Mouse (Mus musculus) CD4-positive helper T cell, adult 2 months (primary cell): Measurements from ENCODE around the gene Ssr1.

Source experiments
- DNase-seq: peaks from one replicate; pipeline ENCODE4 v3.0.0-alpha.2; 2012; ENCODE audit warnings: low read depth, missing footprints, low spot score

Gene Ssr1

DNA sequence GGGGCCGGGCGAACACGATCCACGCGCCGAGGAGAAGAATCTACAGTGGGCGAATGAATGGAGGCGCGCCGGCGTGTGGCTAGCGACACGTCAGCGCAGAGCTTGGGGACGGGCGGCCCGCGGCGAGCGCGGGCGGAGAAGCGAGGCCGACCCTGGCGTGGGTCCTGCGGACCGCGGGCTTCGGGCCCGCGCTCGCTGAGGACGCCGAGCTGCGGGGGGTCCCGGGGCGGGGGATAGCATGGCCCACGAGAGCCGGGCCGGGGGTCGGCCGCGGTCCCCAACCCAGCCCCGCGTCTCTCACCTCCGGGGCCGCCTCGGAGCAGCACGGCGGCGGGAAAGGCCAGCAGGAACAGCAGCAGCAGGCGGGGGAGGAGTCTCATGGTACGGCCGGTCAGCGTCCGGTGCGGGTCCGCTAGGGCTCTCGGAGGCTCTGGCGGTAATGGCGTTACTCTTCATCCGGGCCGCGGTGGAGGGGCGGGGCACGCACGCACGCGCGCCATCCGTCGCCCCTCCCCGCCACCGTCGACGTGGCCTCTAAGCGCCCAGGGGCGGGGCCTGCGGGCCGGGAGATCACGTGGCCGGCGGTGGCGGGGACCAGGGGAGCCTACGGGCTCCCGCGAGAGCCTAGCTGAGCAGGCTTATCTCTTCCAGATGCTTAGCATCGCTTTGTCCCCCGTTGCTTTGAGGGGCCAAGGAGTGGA, at the start of gene Ssr1:
Gene Ssr1 (minus strand): TSS at position 514 of the 701 bp plus-strand sequence.
- peak; percentile 95 for DNase-seq

DNA sequence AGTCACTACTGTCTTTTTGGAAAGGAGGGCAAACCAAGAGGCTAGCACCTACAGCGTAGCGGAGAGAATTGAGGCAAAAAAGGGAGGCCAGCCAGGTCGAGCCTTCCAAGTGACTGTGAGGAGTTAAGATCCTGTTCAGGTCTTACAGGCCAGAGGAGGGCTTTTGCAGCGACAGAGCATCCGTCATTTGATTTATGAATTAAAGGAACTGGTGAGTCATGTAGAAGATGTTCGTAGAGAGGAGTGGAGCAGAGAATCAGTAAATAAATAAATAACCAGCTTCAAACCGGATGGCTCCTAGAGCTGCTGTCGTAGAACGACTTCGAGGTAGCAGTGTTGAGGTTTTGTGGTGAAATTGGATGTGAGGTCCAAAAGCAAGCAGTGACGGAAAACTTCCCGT, 43.8 kb upstream of the Ssr1 start:
- DNase-seq: peak; percentile 81

GRCm38 (mm10) chr13:38037044-38037687, 43.1 kb upstream of the Ssr1 start, which contains the start of gene Cage1:
TSS of gene Cage1 (minus strand) at chr13:38037069.
- DNase-seq: peak; percentile 97

DNA sequence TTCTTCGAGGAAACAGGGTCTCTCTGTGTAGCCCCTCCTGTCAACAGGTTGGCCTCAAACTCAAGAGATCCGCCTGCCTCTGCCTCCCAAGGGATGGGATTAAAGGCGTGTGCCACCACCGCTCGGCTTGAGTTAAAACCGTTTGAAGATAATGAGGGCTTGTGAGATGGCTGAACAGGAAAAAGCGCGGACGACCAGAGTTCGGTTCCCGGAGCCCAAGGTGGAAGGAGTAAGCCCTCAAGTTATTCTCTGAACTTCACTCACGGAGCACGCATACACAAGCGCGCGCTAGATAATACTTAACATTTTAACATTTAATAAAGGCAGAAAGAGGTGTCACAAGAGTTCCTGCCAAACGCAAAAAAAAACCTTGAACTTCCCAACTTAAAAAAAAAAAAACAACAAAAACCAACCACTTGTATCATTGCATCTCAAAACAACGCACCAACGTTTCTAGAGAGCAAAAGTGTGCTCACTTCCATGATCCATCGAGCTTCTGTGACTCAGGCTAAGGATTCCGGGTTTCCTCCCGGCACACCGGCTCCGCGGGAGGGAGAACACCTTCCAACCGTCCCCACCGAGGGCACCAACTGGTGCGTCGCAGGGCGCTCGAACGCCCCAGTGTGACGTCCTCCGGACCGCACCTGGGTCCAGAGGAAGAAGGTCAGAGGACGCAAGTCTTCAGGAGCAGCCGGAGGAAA, 42.5 kb upstream of the Ssr1 start, which contains the start of gene Riok1:
Gene Riok1 (plus strand): TSS at position 653 of the 701 bp plus-strand sequence.
- no peak for DNase-seq

DNA sequence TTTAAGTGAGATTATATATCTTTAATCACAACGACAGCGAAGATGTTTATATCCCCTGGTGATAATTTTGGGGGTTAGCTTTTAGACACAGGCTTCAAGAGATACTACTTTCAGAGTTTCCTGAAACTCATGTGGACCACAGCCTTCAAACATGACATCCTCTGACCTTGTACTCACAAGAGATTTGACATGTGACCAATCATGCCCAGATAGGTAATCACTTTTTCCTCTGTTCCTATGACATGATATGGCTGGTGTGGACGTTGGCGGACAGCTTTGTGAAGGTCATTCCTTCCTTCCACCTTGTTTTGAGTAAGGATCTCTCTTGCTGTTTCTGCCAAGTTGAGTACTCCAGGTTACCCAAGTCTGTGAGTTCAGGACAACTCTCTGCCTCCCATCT, 34.4 kb upstream of the Ssr1 start:
- DNase-seq: no peak

GRCm38 (mm10) chr13:38027618-38028248, 33.7 kb upstream of the Ssr1 start:
- DNase-seq: no peak

DNA sequence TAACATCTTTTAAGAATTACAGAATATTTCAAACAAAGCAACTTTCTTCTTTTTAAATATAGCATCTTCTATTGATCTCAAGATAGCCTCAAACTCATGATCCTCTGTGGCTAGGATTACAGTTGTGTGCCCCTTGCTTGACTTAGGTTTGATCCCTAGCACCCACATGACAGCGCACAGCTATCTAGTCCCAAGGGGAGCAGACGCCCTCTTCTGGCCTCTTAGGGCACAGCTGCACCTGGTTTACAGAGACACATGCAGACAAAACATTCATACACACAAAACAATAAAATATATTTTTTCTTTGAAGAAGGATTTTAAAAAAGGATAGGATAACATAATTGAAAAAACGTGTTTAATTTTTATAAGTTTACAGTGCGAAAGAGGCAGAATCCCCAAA, 31.9 kb upstream of the Ssr1 start:
- DNase-seq: no peak

DNA sequence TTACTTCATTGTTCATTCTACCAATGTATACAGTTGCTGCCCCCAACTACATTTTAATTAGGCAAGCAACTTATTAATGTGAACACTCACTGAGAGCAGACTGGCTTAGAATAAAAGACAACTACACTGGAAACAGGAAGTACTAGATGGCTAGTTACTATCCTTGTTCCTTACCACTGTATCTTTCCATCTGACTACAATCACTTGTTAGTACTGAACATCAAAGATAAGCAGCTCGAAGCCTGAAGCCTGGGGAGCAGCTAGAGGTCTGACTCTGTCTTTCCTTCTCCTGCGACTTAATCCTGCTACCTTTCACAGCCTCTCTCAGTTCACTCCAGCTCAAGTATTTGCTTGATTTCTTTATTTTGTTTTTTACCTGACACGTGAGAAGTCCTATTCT, 24.8 kb upstream of the Ssr1 start:
- no peak for DNase-seq

DNA sequence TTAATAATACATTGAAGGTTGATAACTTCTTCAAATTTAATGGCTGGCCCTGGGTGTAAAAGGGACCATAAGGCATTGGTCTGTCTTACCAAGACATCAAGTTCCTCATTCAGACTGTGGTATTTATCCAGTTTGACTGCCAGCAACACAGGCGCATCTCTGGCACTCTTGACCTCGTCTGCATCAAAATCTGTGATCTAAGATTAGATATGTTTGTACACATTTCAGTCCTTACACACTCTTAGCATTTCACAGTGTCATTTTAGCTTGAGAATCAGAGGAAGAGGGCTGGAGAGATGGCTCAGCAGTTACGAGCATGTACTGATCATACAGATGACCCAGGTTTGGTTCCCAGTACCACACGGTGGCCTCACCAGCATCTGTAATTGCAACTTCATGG, 21.6 kb upstream of the Ssr1 start:
- DNase-seq: no peak

- DNase-seq: no peak
Observed at GRCm38 (mm10) chr13:38012436-38012835, 18.4 kb upstream of the Ssr1 start.

- peak; percentile 53 for DNase-seq
Observed at GRCm38 (mm10) chr13:38010444-38010910, 16.5 kb upstream of the Ssr1 start.

- no peak for DNase-seq
Observed at GRCm38 (mm10) chr13:38009721-38010408, 15.8 kb upstream of the Ssr1 start.

- DNase-seq: no peak
Observed at GRCm38 (mm10) chr13:38007972-38008371, 14.0 kb upstream of the Ssr1 start.

- DNase-seq: no peak
Observed at GRCm38 (mm10) chr13:38002461-38002860, 8.4 kb upstream of the Ssr1 start.

GRCm38 (mm10) chr13:37999713-38000112, 5.7 kb upstream of the Ssr1 start:
- no peak for DNase-seq

DNA sequence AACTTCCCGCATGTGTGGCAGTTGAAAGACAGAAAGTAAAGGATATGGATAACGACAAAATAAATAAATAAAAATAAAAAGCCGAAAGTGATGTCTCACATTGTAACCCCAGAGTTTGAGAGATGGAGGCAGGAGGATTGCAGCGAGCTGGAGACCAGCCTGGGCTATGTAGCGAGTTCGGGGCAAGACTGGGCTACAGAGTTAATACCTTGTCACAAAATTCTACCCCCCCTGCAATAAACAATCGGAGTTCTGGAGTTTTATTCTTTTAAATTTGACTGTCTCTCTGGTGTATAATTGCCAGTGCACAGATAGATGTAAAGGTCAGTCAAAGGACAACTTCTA, 360 bp upstream of the Ssr1 start:
- DNase-seq: no peak

DNA sequence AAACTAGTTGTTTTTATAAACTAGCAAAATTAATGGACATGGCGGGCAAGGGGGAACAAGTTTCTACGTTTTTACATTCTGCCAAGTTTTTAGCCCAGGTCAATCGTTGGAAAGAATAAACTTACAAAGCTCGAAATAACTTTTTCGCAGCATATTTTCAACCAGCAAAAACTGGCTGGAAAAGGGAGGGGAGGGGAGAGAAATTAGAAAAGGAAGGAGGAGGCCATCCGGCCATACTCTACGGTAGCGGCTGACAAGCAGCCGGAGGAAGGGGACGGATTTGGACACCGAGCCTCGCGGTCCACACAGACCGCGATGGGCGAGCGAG, 677 bp downstream of the Ssr1 start:
- DNase-seq: no peak

DNA sequence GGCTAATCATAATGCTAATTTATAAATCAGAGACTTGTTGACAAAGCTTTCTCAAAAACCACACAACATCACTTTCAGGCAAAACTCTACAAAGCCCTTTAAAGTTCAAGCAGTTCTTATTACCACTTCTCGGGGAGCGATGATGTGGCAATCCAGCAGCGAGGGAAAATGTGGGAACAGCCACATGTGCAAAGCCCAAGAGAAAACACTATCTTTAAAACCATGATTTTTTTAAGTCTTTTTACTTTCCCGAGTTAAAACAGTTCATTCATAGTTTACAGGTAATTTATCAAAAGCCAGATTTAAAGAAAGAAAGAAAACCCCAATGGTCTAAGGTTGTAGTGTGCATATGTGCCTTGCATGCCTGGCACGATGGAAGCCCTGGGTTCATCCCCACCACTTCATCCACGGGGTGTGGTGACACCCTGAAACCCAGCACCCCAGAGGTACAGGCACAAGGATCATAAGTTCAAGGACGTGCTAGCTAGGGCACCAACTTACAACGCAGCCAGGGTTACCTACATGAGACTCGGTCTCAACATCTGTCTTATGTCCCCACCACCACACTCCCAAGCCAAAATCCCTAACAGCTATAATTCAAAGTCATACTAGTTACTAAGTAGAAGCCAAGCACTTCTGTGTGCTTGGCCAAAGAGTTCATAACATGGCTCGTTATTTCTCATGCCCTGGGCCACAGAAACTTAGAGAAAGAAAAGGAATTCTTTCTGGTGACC, 1.2 kb downstream of the Ssr1 start:
- DNase-seq: peak; percentile 16

DNA sequence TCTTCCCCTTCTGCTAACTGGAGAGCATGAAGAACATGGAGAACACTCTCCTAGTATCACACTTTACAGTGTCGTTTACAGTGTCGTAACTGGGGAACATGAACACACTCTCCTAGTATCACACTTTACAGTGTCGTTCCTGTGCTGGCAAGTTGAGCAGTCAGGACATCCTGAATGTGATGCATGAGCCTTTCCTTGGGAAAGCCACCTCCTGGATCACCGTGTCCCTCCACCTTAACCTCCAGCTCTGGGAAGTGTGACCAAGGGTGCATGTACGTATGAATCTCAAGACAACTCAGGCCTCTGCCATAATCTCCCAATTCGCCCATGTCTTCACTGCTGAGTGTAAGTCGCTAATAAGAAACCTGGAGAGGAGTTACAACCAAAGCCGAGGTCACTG, 4.3 kb downstream of the Ssr1 start:
- no peak for DNase-seq

GRCm38 (mm10) chr13:37986166-37986565, 7.9 kb downstream of the Ssr1 start:
- DNase-seq: no peak

GRCm38 (mm10) chr13:37981063-37981462, 13.0 kb downstream of the Ssr1 start:
- no peak for DNase-seq
